Mouse (Mus musculus) left cerebral cortex, postnatal 25 days (tissue): ENCODE measurements at regions not wholly inside any gene's neighbourhood (a gene's known extent, or its start where the extent isn't known, plus 50 kb on each side); places are given as distances from the start of the nearest gene placed in this dataset.

Experiments
- DNase-seq, 2 experiments: peaks; one replicate each; pipeline ENCODE4 v3.0.0; 2022; ENCODE audit warnings: low spot score in 2 of 2, mixed read lengths in 1 of 2
- intact Hi-C: fragments of 180-260 bp; cut with DNase I; formaldehyde crosslinking; loops from one replicate; pipeline ENCODE4 v1.15.1; 2025

DNA sequence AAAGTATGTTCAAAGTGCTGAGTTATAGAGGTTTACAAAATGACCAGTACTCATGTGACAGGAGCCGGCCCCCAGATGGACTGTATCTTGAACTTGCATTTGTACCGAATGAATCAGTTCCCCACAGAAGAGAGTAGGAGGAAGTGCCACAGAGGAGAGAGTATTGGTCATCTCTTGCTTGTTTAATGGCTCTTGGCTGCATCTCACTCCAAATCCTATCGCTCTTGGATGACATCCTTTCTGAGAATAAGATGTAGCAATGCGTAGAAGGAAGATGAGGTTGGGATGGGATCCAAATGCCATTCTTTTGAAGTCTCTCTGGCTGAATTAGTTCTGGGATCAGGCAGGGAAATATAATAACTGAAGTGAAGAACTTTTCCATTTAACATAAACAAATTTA is 55.2 kb upstream of the Bmper start:
- intact Hi-C loops, result no loop called here
- DNase-seq, result no peak

DNA sequence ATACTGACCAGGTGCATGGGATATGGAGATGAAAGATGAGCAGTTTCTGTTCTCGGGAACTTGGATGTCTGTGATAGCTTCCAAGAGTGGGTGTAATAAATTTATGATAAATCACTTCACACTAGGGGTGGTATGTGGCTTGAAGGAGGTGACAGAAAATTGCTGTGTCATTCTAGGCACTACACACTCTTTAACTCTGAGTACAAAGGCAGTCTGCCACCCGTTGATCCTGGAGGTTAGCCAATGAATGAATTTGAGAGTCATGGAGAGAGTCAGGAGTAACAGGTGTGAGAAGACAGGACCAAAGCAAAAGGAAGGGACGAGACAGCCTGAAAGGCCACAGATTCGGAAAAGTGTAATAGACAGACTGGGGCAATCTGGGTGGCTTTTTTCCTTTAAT is 54.7 kb upstream of the Bmper start:
- no peak for DNase-seq
- intact Hi-C loops, result no loop called here

DNA sequence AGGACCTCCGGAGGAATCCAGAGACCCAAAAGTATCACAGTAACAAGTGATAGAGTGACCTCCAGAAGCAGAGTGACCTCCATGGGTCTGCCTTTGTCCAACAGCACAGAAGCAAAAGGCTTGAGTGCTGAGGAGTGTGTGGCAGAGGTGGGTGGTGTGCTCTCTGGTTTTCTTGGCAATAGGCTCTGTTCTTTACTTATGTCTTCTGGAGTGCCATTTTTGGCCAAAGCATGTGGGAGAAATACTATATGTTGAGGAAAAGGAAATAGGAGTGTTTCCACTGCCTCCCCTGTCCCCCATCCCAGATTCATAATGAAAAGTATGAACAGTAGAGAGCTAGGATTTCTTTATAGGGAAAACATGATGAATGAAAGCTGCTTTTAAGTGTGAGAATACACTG is 51.5 kb upstream of the Bmper start:
- peak in 1 of 2 experiments; percentile 54 for DNase-seq
- intact Hi-C loops, result no loop called here
